Mouse (Mus musculus) frontal cortex, adult 2 months (tissue): ENCODE measurements at regions not wholly inside any gene's neighbourhood (a gene's known extent, or its start where the extent isn't known, plus 50 kb on each side); places are given as distances from the start of the nearest gene placed in this dataset.

Experiments
- DNase-seq, 2 experiments: peaks; one replicate each; pipeline ENCODE4 v3.0.0; 2022; ENCODE audit warnings: low spot score in 1 of 2; ENCODE audit errors: extremely low spot score in 1 of 2

DNA sequence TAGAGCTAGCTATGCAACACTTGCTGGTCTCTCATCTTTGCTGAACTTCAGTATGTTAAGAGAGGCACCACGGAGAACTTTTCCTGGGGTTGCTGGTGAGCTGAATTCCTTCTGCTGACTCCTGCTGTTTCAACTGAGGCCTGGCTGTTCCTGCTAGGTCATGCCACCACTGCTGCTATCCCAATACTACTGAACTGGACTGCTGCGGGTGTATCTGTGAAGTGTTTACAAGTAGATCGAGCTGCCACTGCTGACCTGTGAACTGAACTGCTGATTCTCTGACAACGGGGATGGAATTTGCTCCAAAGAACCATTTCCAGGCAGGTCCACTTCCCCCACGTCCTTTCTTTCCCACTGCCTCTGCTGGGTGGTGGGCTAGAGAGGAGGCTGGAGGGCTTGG is 51.1 kb upstream of the Tmem150c start:
- no peak for DNase-seq
